Comparison of ENCODE assay signal across 8 mouse cellular contexts in the genomic region with DNA sequence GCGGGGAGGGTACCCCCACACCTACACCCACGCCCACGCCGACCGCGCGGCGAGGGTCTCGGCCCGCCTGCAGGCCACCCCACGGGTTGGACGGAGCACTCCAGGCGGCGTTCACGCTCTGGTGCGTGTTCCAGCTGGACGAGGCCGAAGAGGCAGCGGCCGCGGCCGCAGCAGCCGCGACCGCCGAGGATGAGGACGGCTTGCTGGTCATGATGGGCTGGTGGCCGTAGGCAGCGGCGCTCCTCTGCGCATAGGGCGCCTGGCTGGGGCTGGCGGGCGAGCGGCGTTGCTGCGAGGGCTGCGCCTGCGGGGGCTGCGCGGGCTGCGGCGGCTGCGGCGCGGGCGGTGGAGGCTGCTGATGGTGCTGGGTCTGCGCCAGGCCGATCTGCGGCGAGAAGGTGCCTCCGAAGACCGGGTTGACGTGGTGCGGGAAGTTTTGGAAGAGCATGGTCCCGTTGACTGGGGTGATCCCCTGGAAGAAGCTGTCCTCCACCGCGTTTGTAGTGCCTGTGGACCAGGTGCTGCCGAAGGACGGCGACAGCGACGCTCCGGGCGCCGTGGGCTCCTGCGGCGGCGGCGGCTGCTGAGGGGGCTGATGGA. TPM values are rescaled to one million over a fixed set of nuclear protein-coding genes. Genes with fewer than 3 reads are reported as not detected.
A peak's percentile ranks its signal among the peaks of the same experiment; 100 is the strongest.
DNase-seq lines count a peak whose midpoint lies in the region; ATAC-seq and TF ChIP-seq lines count a peak whose summit lies in the region.

No protein-coding gene starts in this region.

- intact Hi-C loops in heart, postnatal 10 days (cut with DNase I) = loop anchor here (5.0 kb wide), 1 partner anchor 97 kb away; no protein-coding TSS in a partner anchor

- no peak for TF ChIP-seq CTCF in G1E (IDR thresholded peaks at IDR 0.05; ENCODE audit: low read depth, low read length)
- no peak for TF ChIP-seq CTCF in bone marrow macrophage, adult 2 months (IDR thresholded peaks at IDR 0.05; ENCODE audit: low read depth, low read length)
- TF ChIP-seq CTCF in layer of hippocampus, adult 2 months (conservative IDR thresholded peaks at IDR 0.05) = no peak

- TF ChIP-seq POLR2A in bone marrow macrophage, adult 2 months (IDR thresholded peaks at IDR 0.05; ENCODE audit: borderline replicate concordance, low read depth, low read length) = no peak

- peak overlapping the region; percentile 80 for H3K27ac ChIP-seq in bone marrow macrophage, adult 2 months (ENCODE audit: insufficient read depth, low read depth, low read length)
- peak overlapping the region; percentile 70 for H3K27ac ChIP-seq in forebrain, embryonic 10.5 days
- peak overlapping the region; percentile 98 for H3K27ac ChIP-seq in layer of hippocampus, adult 2 months

- peaks cover 8% of the 10 kb centered on the region for H3K27me3 ChIP-seq in G1E (ENCODE audit: insufficient read depth, low read length)
- H3K27me3 ChIP-seq in forebrain, embryonic 10.5 days (ENCODE audit: poor library complexity, severe bottlenecking) = peaks cover 64% of the 10 kb centered on the region

- no peak for ATAC-seq in G1E (ENCODE audit: extremely low read depth, insufficient number of reproducible peaks, low FRiP score, poor library complexity, severe bottlenecking)

- peak overlapping the region; percentile 86 for H3K4me3 ChIP-seq in G1E (ENCODE audit: low read depth, low read length)
- H3K4me3 ChIP-seq in bone marrow macrophage, adult 2 months (ENCODE audit: insufficient read depth, low read length) = peak overlapping the region; percentile 82
- peak overlapping the region; percentile 75 for H3K4me3 ChIP-seq in forebrain, embryonic 10.5 days
- peak overlapping the region; percentile 63 for H3K4me3 ChIP-seq in layer of hippocampus, adult 2 months

- DNase-seq in G1E (ENCODE audit: low spot score) = peak; percentile 49
- DNase-seq in forebrain, embryonic 10.5 days (ENCODE audit: extremely low spot score, low spot score) = peak; percentile 44
- DNase-seq in heart, postnatal 10 days = peak; percentile 61 to 62
- peak; percentile 31 to 50 for DNase-seq in layer of hippocampus, adult 2 months (ENCODE audit: low spot score in 2 of 2)
- DNase-seq in lung, postnatal 10 days = peak; percentile 35
- peak; percentile 52 for DNase-seq in ovary, postnatal 10 days (ENCODE audit: low spot score)
- DNase-seq in urinary bladder, postnatal 25 days (ENCODE audit: low spot score) = peak; percentile 6

- H3K9me3 ChIP-seq in G1E (replicated peaks) = no peaks in the 10 kb centered on the region
- no peaks in the 10 kb centered on the region for H3K9me3 ChIP-seq in forebrain, embryonic 10.5 days

- under 1% methylated on average over 70 of the region's 70 CpGs for WGBS in forebrain, embryonic 10.5 days

- H3K36me3 ChIP-seq in G1E (replicated peaks) = no peaks in the 10 kb centered on the region
- H3K36me3 ChIP-seq in forebrain, embryonic 10.5 days (replicated peaks) = no peaks in the 10 kb centered on the region

- H3K4me1 ChIP-seq in G1E (ENCODE audit: insufficient read depth, low read depth, low read length) = peaks cover 57% of the 10 kb centered on the region
- peaks cover 19% of the 10 kb centered on the region for H3K4me1 ChIP-seq in bone marrow macrophage, adult 2 months (ENCODE audit: control insufficient read depth, insufficient read depth, low read length)
- peaks cover 32% of the 10 kb centered on the region for H3K4me1 ChIP-seq in forebrain, embryonic 10.5 days

RNA-seq across cellular contexts. Expression of gene March5, which starts 33.1 kb away (rescaled TPM):
- total RNA-seq in G1E (2014; fragmentation: Nextera tagmentation) (131 and 133 TPM in 2 replicates), G1E (2017) (125 and 129 TPM in 2 replicates)
- polyA plus RNA-seq in G1E (2012) = 64.5 and 92.4 TPM in 2 replicates
- 87.5 and 98.0 TPM in 2 replicates for polyA plus RNA-seq in bone marrow macrophage, adult 2 months (2012; ENCODE audit: insufficient read depth, insufficient read length, missing spikeins)
- polyA plus RNA-seq in forebrain, embryonic 10.5 days (2016; fragmentation: Nextera tagmentation; extraction: Ambion mirVana) = 109 and 112 TPM in 2 replicates
- 10 to 100 TPM; 85.0 to 95.3 TPM for total RNA-seq in heart, postnatal 10 days (2021)
- 10 to 100 TPM; 80.4 to 90.4 TPM for total RNA-seq in layer of hippocampus, adult 2 months (2021)

RNA-seq across cellular contexts. Expression of gene Cpeb3, which starts 34.2 kb away (rescaled TPM):
- total RNA-seq in G1E (2014; fragmentation: Nextera tagmentation) = 3.9 and 5.2 TPM in 2 replicates
- 2.0 and 2.4 TPM in 2 replicates for total RNA-seq in G1E (2017)
- polyA plus RNA-seq in G1E (2012) = 2.0 and 2.9 TPM in 2 replicates
- 7.6 and 8.0 TPM in 2 replicates for polyA plus RNA-seq in bone marrow macrophage, adult 2 months (2012; ENCODE audit: insufficient read depth, insufficient read length, missing spikeins)
- 0.69 and 0.95 TPM in 2 replicates for polyA plus RNA-seq in forebrain, embryonic 10.5 days (2016; fragmentation: Nextera tagmentation; extraction: Ambion mirVana)
- total RNA-seq in heart, postnatal 10 days (2021) = 10 to 100 TPM; 58.2 to 58.4 TPM
- 10 to 100 TPM; 69.7 to 76.8 TPM for total RNA-seq in layer of hippocampus, adult 2 months (2021)

Comparison
In these comparisons a context has a peak if more than half of its experiments do, and no peak if none do; other contexts are left out.
1. DNase-seq: peak in every context shown above with its lines; median percentile 62 in heart, postnatal 10 days; 52 in ovary, postnatal 10 days; 49 in G1E; 44 in forebrain, embryonic 10.5 days; 40 in layer of hippocampus, adult 2 months; 35 in lung, postnatal 10 days; 6 in urinary bladder, postnatal 25 days.
2. RNA of gene Cpeb3, which starts 34.2 kb away (total RNA-seq): 69.7 to 76.8 TPM in layer of hippocampus, adult 2 months and 58.2 to 58.4 TPM in heart, postnatal 10 days; 2.0 to 5.2 TPM in G1E; every median in the first group is over 4 times any median in the second.
3. Peak in every context shown above with its lines, with median percentiles within 50 percentile points of each other: H3K4me3 ChIP-seq and H3K27ac ChIP-seq.